Mouse (Mus musculus) stomach, postnatal 0 days (tissue): Measurements from ENCODE around the gene H2-DMa. TPM values are rescaled to one million over a fixed set of nuclear protein-coding genes. Genes with fewer than 3 reads are reported as not detected.

Source experiments
- ATAC-seq: fragments of 200-750 bp; cut with Nextera tagmentation; 2 replicates; pipeline ENCODE4 v1.8.0; 2017; ENCODE audit not compliant: low FRiP score, low TSS enrichment
- DNase-seq: peaks from one replicate; pipeline ENCODE4 v3.0.0-alpha.2; 2016; ENCODE audit warnings: low spot score
- H3K27ac ChIP-seq: fragments of 300-500 bp; sonication (generic); replicated peaks from 2 replicates; pipeline ENCODE4 v1.5.1; 2014; ENCODE audit warnings: mild to moderate bottlenecking, control low read depth
- H3K27me3 ChIP-seq: fragments of 300-500 bp; sonication (generic); 2 replicates; pipeline ENCODE4 v1.6.1; 2014; ENCODE audit warnings: low read length; ENCODE audit not compliant: control insufficient read depth, insufficient read depth
- H3K36me3 ChIP-seq: fragments of 300-500 bp; sonication (generic); 2 replicates; pipeline ENCODE4 v1.6.1; 2014; ENCODE audit warnings: low read length, mixed read lengths; ENCODE audit not compliant: control insufficient read depth, insufficient read depth
- H3K4me1 ChIP-seq: fragments of 300-500 bp; sonication (generic); replicated peaks from 2 replicates; pipeline ENCODE4 v1.6.1; 2014; ENCODE audit warnings: antibody characterized with exemption; ENCODE audit not compliant: control insufficient read depth, insufficient read depth
- H3K4me2 ChIP-seq: fragments of 300-500 bp; sonication (generic); replicated peaks from 2 replicates; pipeline ENCODE4 v1.6.1; 2014; ENCODE audit warnings: low read depth, mild to moderate bottlenecking, control low read depth, moderate library complexity
- H3K4me3 ChIP-seq: fragments of 300-500 bp; sonication (generic); 2 replicates; pipeline ENCODE4 v1.5.1; 2014; ENCODE audit warnings: low read depth, low read length, control low read depth
- H3K9ac ChIP-seq: fragments of 300-500 bp; sonication (generic); 2 replicates; pipeline ENCODE4 v1.6.1; 2014; ENCODE audit warnings: mild to moderate bottlenecking, low read length, control low read depth, mixed read lengths
- H3K9me3 ChIP-seq: fragments of 300-500 bp; sonication (generic); 2 replicates; pipeline ENCODE4 v1.6.1; 2016; ENCODE audit warnings: low read length; ENCODE audit not compliant: control insufficient read depth
- CTCF ChIP-seq: IDR thresholded peaks from 2 replicates; pipeline ENCODE4 v1.5.1; 2016; ENCODE audit warnings: antibody characterized with exemption, low read depth, mild to moderate bottlenecking, moderate library complexity
- EP300 ChIP-seq: optimal IDR thresholded peaks from 2 replicates; pipeline ENCODE3; 2016; ENCODE audit warnings: antibody characterized with exemption
- WGBS: fragments of 180-500 bp; shearing (Covaris S2); extraction: QIAGEN DNeasy Blood & Tissue Kit; methylation state at CpG from one replicate; pipeline ENCODE4 v1.1.7; 2014; 5-methylcytosine and 5-hydroxymethylcytosine counted together
- polyA plus RNA-seq: library from polyadenylated mRNA; unstranded; fragments of >200 nt; fragmentation: Nextera tagmentation; extraction: Ambion mirVana; gene quantifications from 2 replicates; pipeline ENCODE4 v1.2.1, GENCODE M21; 2015

The H2-DMa gene
- polyA plus RNA-seq, 1 experiment from 2014 or later: 9.5 TPM

DNA sequence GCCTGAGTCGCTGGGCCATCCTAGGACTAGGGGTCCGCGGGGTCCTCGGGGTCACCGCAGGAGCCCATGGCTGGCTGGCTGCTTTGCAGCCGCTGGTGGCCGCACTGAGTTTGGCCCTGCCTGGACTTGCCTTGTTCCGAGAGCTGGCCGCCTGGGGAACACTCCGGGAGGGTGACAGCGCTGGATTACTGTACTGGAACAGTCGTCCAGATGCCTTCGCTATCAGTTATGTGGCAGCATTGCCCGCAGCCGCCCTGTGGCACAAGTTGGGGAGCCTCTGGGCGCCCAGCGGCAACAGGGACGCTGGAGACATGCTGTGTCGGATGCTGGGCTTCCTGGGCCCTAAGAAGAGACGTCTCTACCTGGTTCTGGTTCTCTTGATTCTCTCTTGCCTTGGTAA is 68.7 kb downstream of the H2-DMa start:
- TF ChIP-seq CTCF (no peak), EP300 (no peak)
- H3K4me1 ChIP-seq: no peaks in the 10 kb centered on the region
- no peaks in the 10 kb centered on the region for H3K27me3 ChIP-seq
- H3K4me3 ChIP-seq: peak overlapping the region; percentile 68
- no peaks in the 10 kb centered on the region for H3K9me3 ChIP-seq
- peak overlapping the region; percentile 98 for H3K4me2 ChIP-seq
- peak overlapping the region; percentile 85 for H3K27ac ChIP-seq
- H3K36me3 ChIP-seq: no peaks in the 10 kb centered on the region
- DNase-seq (peak; percentile 43), ATAC-seq (no peak)
- 7% methylated on average over 20 of the region's 20 CpGs for WGBS
- peak overlapping the region; percentile 74 for H3K9ac ChIP-seq

Other genes with a start within 250 kb of the H2-DMa start
- gene Gm7029, start 245.7 kb upstream of the H2-DMa start, polyA plus RNA-seq: not detected in 2 replicates
- gene Kifc1, start 228.9 kb upstream of the H2-DMa start, polyA plus RNA-seq: 1.3 and 1.7 TPM in 2 replicates
- gene Platr17, start 214.4 kb upstream of the H2-DMa start, polyA plus RNA-seq: 1.1 TPM in 2 replicates
- 18.1 and 22.4 TPM in 2 replicates for gene Daxx, start 210.1 kb upstream of the H2-DMa start, polyA plus RNA-seq
- 63.7 and 72.4 TPM in 2 replicates for gene Tapbp, start 203.6 kb upstream of the H2-DMa start, polyA plus RNA-seq
- gene Zbtb22, start 203.6 kb upstream of the H2-DMa start, polyA plus RNA-seq: 10.7 and 12.2 TPM in 2 replicates
- 18.6 and 24.4 TPM in 2 replicates for gene Rgl2, start 190.0 kb upstream of the H2-DMa start, polyA plus RNA-seq
- 92.7 and 96.8 TPM in 2 replicates for gene Pfdn6, start 179.2 kb upstream of the H2-DMa start, polyA plus RNA-seq
- 17.1 and 20.2 TPM in 2 replicates for gene Wdr46, start 178.9 kb upstream of the H2-DMa start, polyA plus RNA-seq
- 15.0 and 15.2 TPM in 2 replicates for gene B3galt4, start 168.1 kb upstream of the H2-DMa start, polyA plus RNA-seq
- gene Vps52, start 163.7 kb upstream of the H2-DMa start, polyA plus RNA-seq: 24.7 and 26.3 TPM in 2 replicates
- 1,740 and 1,781 TPM in 2 replicates for gene Rps18, start 163.5 kb upstream of the H2-DMa start, polyA plus RNA-seq
- gene H2-K1, start 119.2 kb upstream of the H2-DMa start, polyA plus RNA-seq: 129 and 130 TPM in 2 replicates
- 13.3 and 14.6 TPM in 2 replicates for gene Ring1, start 94.9 kb upstream of the H2-DMa start, polyA plus RNA-seq
- 37.6 and 42.4 TPM in 2 replicates for gene H2-Ke6, start 91.5 kb upstream of the H2-DMa start, polyA plus RNA-seq
- gene Slc39a7, start 87.9 kb upstream of the H2-DMa start, polyA plus RNA-seq: 114 and 118 TPM in 2 replicates
- gene Rxrb, start 87.7 kb upstream of the H2-DMa start, polyA plus RNA-seq: 25.0 and 26.9 TPM in 2 replicates
- gene Col11a2, start 80.1 kb upstream of the H2-DMa start, polyA plus RNA-seq: 0.18 and 0.29 TPM in 2 replicates
- 0.25 and 0.29 TPM in 2 replicates for gene H2-Oa, start 27.2 kb upstream of the H2-DMa start, polyA plus RNA-seq
- gene Brd2, start 3.1 kb downstream of the H2-DMa start, polyA plus RNA-seq: 45.0 and 48.1 TPM in 2 replicates
- gene H2-DMb2, start 23.8 kb downstream of the H2-DMa start, polyA plus RNA-seq: 0.45 and 0.53 TPM in 2 replicates
- 2.1 and 2.6 TPM in 2 replicates for gene H2-DMb1, start 33.5 kb downstream of the H2-DMa start, polyA plus RNA-seq
- gene Tap1, start 68.0 kb downstream of the H2-DMa start, polyA plus RNA-seq: 7.0 and 8.3 TPM in 2 replicates
- gene Psmb9, start 68.2 kb downstream of the H2-DMa start, polyA plus RNA-seq: 11.9 and 12.8 TPM in 2 replicates
- 15.5 and 16.2 TPM in 2 replicates for gene Psmb8, start 78.2 kb downstream of the H2-DMa start, polyA plus RNA-seq
- 5.8 and 5.9 TPM in 2 replicates for gene Tap2, start 84.0 kb downstream of the H2-DMa start, polyA plus RNA-seq
- 0.13 and 0.16 TPM in 2 replicates for gene H2-Ob, start 119.4 kb downstream of the H2-DMa start, polyA plus RNA-seq
- gene H2-Ab1, start 138.1 kb downstream of the H2-DMa start, polyA plus RNA-seq: 19.3 and 20.1 TPM in 2 replicates
- 6.8 and 8.2 TPM in 2 replicates for gene H2-Aa, start 168.3 kb downstream of the H2-DMa start, polyA plus RNA-seq
- 5.6 and 6.7 TPM in 2 replicates for gene H2-Eb1, start 186.3 kb downstream of the H2-DMa start, polyA plus RNA-seq
- not detected in 2 replicates for gene H2-Eb2, start 206.1 kb downstream of the H2-DMa start, polyA plus RNA-seq
- 0.13 and 0.16 TPM in 2 replicates for gene Btnl2, start 235.3 kb downstream of the H2-DMa start, polyA plus RNA-seq